Mouse (Mus musculus) heart, embryonic 11.5 days (tissue): ENCODE results near the gene Spin2c. TPM values are rescaled to one million over a fixed set of nuclear protein-coding genes. Genes with fewer than 3 reads are reported as not detected.

Experiments used
- ATAC-seq: fragments of 200-750 bp; cut with Nextera tagmentation; replicated peaks from 2 replicates; pipeline ENCODE4 v1.8.0; 2017; ENCODE audit warnings: moderate library complexity; ENCODE audit not compliant: insufficient number of reproducible peaks, low FRiP score, low TSS enrichment
- H3K27ac ChIP-seq: fragments of 300-500 bp; sonication (generic); 2 replicates; pipeline ENCODE4 v1.5.1; 2014; ENCODE audit warnings: mild to moderate bottlenecking, low read depth, low read length
- H3K27me3 ChIP-seq: fragments of 300-500 bp; sonication (generic); 2 replicates; pipeline ENCODE4 v1.6.1; 2014; ENCODE audit warnings: mild to moderate bottlenecking, low read length, mixed read lengths; ENCODE audit not compliant: control insufficient read depth, insufficient read depth
- H3K36me3 ChIP-seq: fragments of 300-500 bp; sonication (generic); 2 replicates; pipeline ENCODE4 v1.6.1; 2014; ENCODE audit warnings: mild to moderate bottlenecking, low read length, moderate library complexity, mixed read lengths; ENCODE audit not compliant: control insufficient read depth, insufficient read depth
- H3K4me1 ChIP-seq: fragments of 300-500 bp; sonication (generic); 2 replicates; pipeline ENCODE4 v1.6.1; 2014; ENCODE audit warnings: low read length; ENCODE audit not compliant: control insufficient read depth, insufficient read depth
- H3K4me2 ChIP-seq: fragments of 300-500 bp; sonication (generic); 2 replicates; pipeline ENCODE4 v1.6.1; 2014; ENCODE audit warnings: mild to moderate bottlenecking, moderate library complexity
- H3K4me3 ChIP-seq: fragments of 300-500 bp; sonication (generic); 2 replicates; pipeline ENCODE4 v1.5.1; 2014; ENCODE audit warnings: low read depth, low read length
- H3K9ac ChIP-seq: fragments of 300-500 bp; sonication (generic); 2 replicates; pipeline ENCODE4 v1.6.1; 2014; ENCODE audit warnings: mild to moderate bottlenecking, low read depth, low read length, moderate library complexity
- H3K9me3 ChIP-seq: fragments of 300-500 bp; sonication (generic); replicated peaks from 2 replicates; pipeline ENCODE4 v1.6.1; 2016; ENCODE audit warnings: low read length; ENCODE audit not compliant: control insufficient read depth
- WGBS: fragments of 180-500 bp; shearing (Covaris S2); extraction: QIAGEN DNeasy Blood & Tissue Kit; methylation state at CpG from one replicate; pipeline ENCODE4 v1.1.7; 2014; ENCODE audit not compliant: insufficient replicate concordance; 5-methylcytosine and 5-hydroxymethylcytosine counted together
- polyA plus RNA-seq: library from polyadenylated mRNA; unstranded; fragments of >200 nt; fragmentation: Nextera tagmentation; extraction: Ambion mirVana; gene quantifications from 2 replicates; pipeline ENCODE4 v1.2.1, GENCODE M21; 2014

Spin2c gene
- polyA plus RNA-seq: 8.9 and 10.3 TPM in 2 replicates

- Histone ChIP-seq H3K36me3 (no peaks in the 10 kb centered on the region), H3K4me3 (peak within 1 kb of the TSS; percentile 50), H3K4me1 (no peaks in the 10 kb centered on the region), H3K9me3 (no peaks in the 10 kb centered on the region), H3K9ac (peak within 1 kb of the TSS; percentile 66), H3K4me2 (peak within 1 kb of the TSS; percentile 62), H3K27me3 (no peaks in the 10 kb centered on the region), H3K27ac (0 out of 2 replicates have a peak within 1 kb of the TSS, but pooled peaks have one; percentile 16)
- ATAC-seq: peak; percentile 83
- 13% methylated on average over 22 of the region's 23 CpGs for WGBS
Measured at GRCm38 (mm10) chrX:153831951-153832561, at the start of gene Spin2c. Gene Spin2c (plus strand): TSS chrX:153832225.

- H3K9ac ChIP-seq: peak overlapping the region; percentile 66
- no peak overlapping the region for H3K27ac ChIP-seq
- peak overlapping the region; percentile 50 for H3K4me3 ChIP-seq
- H3K4me1 ChIP-seq: no peaks in the 10 kb centered on the region
- no peak for ATAC-seq
- peak overlapping the region; percentile 62 for H3K4me2 ChIP-seq
- no peaks in the 10 kb centered on the region for H3K27me3 ChIP-seq
- WGBS: 18% methylated on average over 14 of the region's 14 CpGs
- no peaks in the 10 kb centered on the region for H3K36me3 ChIP-seq
- no peaks in the 10 kb centered on the region for H3K9me3 ChIP-seq
Measured at GRCm38 (mm10) chrX:153832606-153833005, 581 bp downstream of the Spin2c start.

Other genes starting within 250 kb of the Spin2c start
- gene Kctd12b, start 135.8 kb upstream of the Spin2c start, polyA plus RNA-seq: 2.5 and 4.3 TPM in 2 replicates
- 68.5 and 70.7 TPM in 2 replicates for gene Nbdy, start 108.6 kb upstream of the Spin2c start, polyA plus RNA-seq
- gene Samt1, start 180.4 kb downstream of the Spin2c start, polyA plus RNA-seq: not detected in 2 replicates
- not detected in 2 replicates for gene 4921511M17Rik, start 201.6 kb downstream of the Spin2c start, polyA plus RNA-seq
- not detected in 2 replicates for gene Gm10057, start 222.8 kb downstream of the Spin2c start, polyA plus RNA-seq